In the genomic region with DNA sequence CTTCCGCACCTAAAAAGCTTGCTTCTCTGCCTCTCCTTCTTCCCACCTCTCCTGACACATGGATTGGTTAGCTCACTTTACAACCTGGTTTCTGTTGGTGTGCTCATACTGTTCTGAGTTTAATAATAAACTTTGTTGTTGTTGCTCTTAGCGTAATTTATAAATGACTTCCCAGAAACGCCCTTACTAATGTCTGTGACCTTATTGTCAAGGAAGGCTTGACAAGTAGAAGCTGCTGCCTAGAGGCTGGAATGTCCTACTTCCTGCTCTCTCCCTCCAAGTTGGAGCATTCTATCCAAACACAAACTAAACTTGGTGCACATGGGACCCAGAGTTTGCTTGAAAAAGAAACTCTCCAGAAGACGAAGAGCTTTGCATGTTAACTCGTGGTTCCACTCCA, we compare ENCODE assay signal across 11 mouse cellular contexts.
DNase-seq lines count a peak whose midpoint lies in the region; ATAC-seq and TF ChIP-seq lines count a peak whose summit lies in the region.
"Had no signal": no experiment of that assay in that cellular context is flagged by ENCODE, and none has a peak within 500 bp of the region (broad histone marks: within the 10 kb centered on the region; RNA-seq: fewer than 3 reads in every experiment).

No protein-coding gene starts in this region.

- TF ChIP-seq CTCF in intestine, postnatal 0 days (IDR thresholded peaks at IDR 0.05; ENCODE audit: low read depth), result 0 out of 2 replicates have a peak, but pooled peaks have one; percentile 32

- no peaks in the 10 kb centered on the region for H3K9me3 ChIP-seq in intestine, postnatal 0 days (ENCODE audit: control insufficient read depth)
- H3K9me3 ChIP-seq: forebrain, embryonic 10.5 days had no signal

- H3K36me3 ChIP-seq in intestine, postnatal 0 days (ENCODE audit: control insufficient read depth, insufficient read depth), result no peaks in the 10 kb centered on the region
- H3K36me3 ChIP-seq: forebrain, embryonic 10.5 days had no signal

- H3K27ac ChIP-seq in intestine, postnatal 0 days (ENCODE audit: low read depth, low read length), result 0 out of 2 replicates have a peak overlapping the region, but pooled peaks have one; percentile 35
- H3K27ac ChIP-seq: forebrain, embryonic 10.5 days; liver, embryonic 14.5 days had no signal

- H3K9ac ChIP-seq in intestine, postnatal 0 days (ENCODE audit: low read depth, low read length), result no peak overlapping the region
- H3K9ac ChIP-seq: liver, embryonic 14.5 days had no signal

- H3K4me2 ChIP-seq in intestine, postnatal 0 days (replicated peaks; ENCODE audit: low read depth), result no peak overlapping the region

- peak; percentile 24 for DNase-seq in lung, postnatal 10 days
- DNase-seq in lung, postnatal 14 days, result no peak
- peak; percentile 52 for DNase-seq in kidney, postnatal 10 days
- DNase-seq in left cerebral cortex, adult 8-10 months (ENCODE audit: low spot score in 2 of 2), result no peak
- no peak for DNase-seq in cerebellum, adult 11 months
- DNase-seq: cerebellum, adult 9-10 months had no signal

- no peak overlapping the region for H3K4me3 ChIP-seq in intestine, postnatal 0 days (ENCODE audit: low read depth, low read length)
- H3K4me3 ChIP-seq: forebrain, embryonic 10.5 days had no signal

- H3K4me1 ChIP-seq in intestine, postnatal 0 days (replicated peaks; ENCODE audit: control insufficient read depth, insufficient read depth, low read length), result peaks cover 7% of the 10 kb centered on the region
- H3K4me1 ChIP-seq: forebrain, embryonic 10.5 days had no signal

- 43% methylated on average over 5 of the region's 5 CpGs for WGBS in intestine, postnatal 0 days

- ATAC-seq in intestine, postnatal 0 days, result peak; percentile 46
- no peak for ATAC-seq in megakaryocyte-erythroid progenitor cell, adult 5-6 weeks (replicated peaks; ENCODE audit: low FRiP score, low TSS enrichment, poor library complexity, severe bottlenecking)

- H3K27me3 ChIP-seq in intestine, postnatal 0 days (replicated peaks; ENCODE audit: control insufficient read depth, insufficient read depth, low read length), result no peaks in the 10 kb centered on the region
- H3K27me3 ChIP-seq: CH12.LX had no signal

Comparison
In these comparisons a context has a peak if more than half of its experiments do, and no peak if none do; other contexts are left out.
1. DNase-seq: peak in lung, postnatal 10 days (single experiment) and kidney, postnatal 10 days (single experiment); none in lung, postnatal 14 days (single experiment), left cerebral cortex, adult 8-10 months (0 of 2) and cerebellum, adult 11 months (single experiment).